Mouse (Mus musculus) limb, embryonic 14.5 days (tissue): Measurements from ENCODE around the gene Gkn2. TPM values are rescaled to one million over a fixed set of nuclear protein-coding genes. Genes with fewer than 3 reads are reported as not detected.

Source experiments
- ATAC-seq: fragments of 200-750 bp; cut with Nextera tagmentation; 2 replicates; pipeline ENCODE4 v1.8.0; 2017; ENCODE audit warnings: low read depth, moderate number of reproducible peaks, moderate TSS enrichment; ENCODE audit not compliant: low FRiP score
- DNase-seq: peaks from one replicate; pipeline ENCODE4 v3.0.0-alpha.2; 2015; ENCODE audit warnings: low spot score
- H3K27ac ChIP-seq: fragments of 300-500 bp; sonication (generic); replicated peaks from 2 replicates; pipeline ENCODE4 v1.5.1; 2014; ENCODE audit warnings: low read depth, mild to moderate bottlenecking, low read length, moderate library complexity, mixed read lengths
- H3K27me3 ChIP-seq: fragments of 300-500 bp; sonication (generic); 2 replicates; pipeline ENCODE4 v1.6.1; 2014; ENCODE audit warnings: low read length, mixed read lengths; ENCODE audit not compliant: control insufficient read depth, insufficient read depth
- H3K36me3 ChIP-seq: fragments of 300-500 bp; sonication (generic); 2 replicates; pipeline ENCODE4 v1.6.1; 2014; ENCODE audit warnings: mild to moderate bottlenecking, low read length, moderate library complexity, mixed read lengths; ENCODE audit not compliant: control insufficient read depth, insufficient read depth
- H3K4me1 ChIP-seq: fragments of 300-500 bp; sonication (generic); 2 replicates; pipeline ENCODE4 v1.6.1; 2014; ENCODE audit warnings: antibody characterized with exemption, low read length, mixed read lengths; ENCODE audit not compliant: control insufficient read depth, insufficient read depth
- H3K4me2 ChIP-seq: fragments of 300-500 bp; sonication (generic); replicated peaks from 2 replicates; pipeline ENCODE4 v1.6.1; 2014; ENCODE audit warnings: low read depth, mild to moderate bottlenecking, low read length, moderate library complexity; ENCODE audit not compliant: severe bottlenecking
- H3K4me3 ChIP-seq: fragments of 300-500 bp; sonication (generic); replicated peaks from 2 replicates; pipeline ENCODE4 v1.5.1; 2014; ENCODE audit warnings: low read length
- H3K9ac ChIP-seq: fragments of 300-500 bp; sonication (generic); 2 replicates; pipeline ENCODE4 v1.6.1; 2014; ENCODE audit warnings: mild to moderate bottlenecking, low read depth, low read length, moderate library complexity; ENCODE audit not compliant: severe bottlenecking
- H3K9me3 ChIP-seq: fragments of 300-500 bp; sonication (generic); 2 replicates; pipeline ENCODE4 v1.6.1; 2016; ENCODE audit warnings: low read length; ENCODE audit not compliant: control insufficient read depth
- POLR2A ChIP-seq: fragments of 200-500 bp; IDR thresholded peaks from 2 replicates; pipeline ENCODE4 v1.8.0; 2012; ENCODE audit warnings: inconsistent platforms, mild to moderate bottlenecking, moderate library complexity, borderline replicate concordance; ENCODE audit not compliant: insufficient read depth, insufficient read length; ENCODE audit errors: extremely low read depth
- WGBS: fragments of 180-500 bp; shearing (Covaris S2); extraction: QIAGEN DNeasy Blood & Tissue Kit; methylation state at CpG from one replicate; pipeline ENCODE4 v1.1.7; 2014; 5-methylcytosine and 5-hydroxymethylcytosine counted together
- polyA plus RNA-seq, 2 experiments: library from polyadenylated mRNA; depleted of rRNA in 1 of 2; stranded (reverse) in 1 of 2; unstranded in 1 of 2; fragments of >200 nt; fragmentation: Nextera tagmentation in 1 of 2; extraction: Ambion mirVana in 1 of 2; gene quantifications; 2 replicates each; pipeline versions ENCODE4 v1.2.1 to v1.2.3; 2012 to 2014

Gkn2 gene
- polyA plus RNA-seq, 2 experiments, result 0.35 TPM; not detected in 1

GRCm38 (mm10) chr6:87369223-87369622, 3.9 kb upstream of the Gkn2 start:
- H3K4me3 ChIP-seq, result no peak overlapping the region
- no peaks in the 10 kb centered on the region for H3K27me3 ChIP-seq
- whole genome bisulfite sequencing, result 89% methylated on average over 5 of the region's 5 CpGs
- no peak for TF ChIP-seq POLR2A
- ATAC-seq (no peak), DNase-seq (no peak)
- no peaks in the 10 kb centered on the region for H3K4me1 ChIP-seq
- no peaks in the 10 kb centered on the region for H3K36me3 ChIP-seq
- H3K9me3 ChIP-seq, result no peaks in the 10 kb centered on the region
- no peak overlapping the region for H3K4me2 ChIP-seq
- no peak overlapping the region for H3K27ac ChIP-seq
- no peak overlapping the region for H3K9ac ChIP-seq

- no peak; the same call in 1 of the 2 replicates for ATAC-seq
- Histone ChIP-seq H3K36me3 (no peaks in the 10 kb centered on the region), H3K4me3 (peak overlapping the region; percentile 31), H3K27me3 (no peaks in the 10 kb centered on the region), H3K9me3 (no peaks in the 10 kb centered on the region), H3K4me2 (peak overlapping the region; percentile 50), H3K4me1 (peaks cover 9% of the 10 kb centered on the region; the same call in 1 of the 2 replicates), H3K27ac (no peak overlapping the region), H3K9ac (0 out of 2 replicates have a peak overlapping the region, but pooled peaks have one; percentile 9)
- DNase-seq, result no peak
- TF ChIP-seq POLR2A, result no peak
- WGBS, result 13% methylated on average over 24 of the region's 24 CpGs
Observed at GRCm38 (mm10) chr6:87383926-87384691, 11.0 kb downstream of the Gkn2 start.

GRCm38 (mm10) chr6:87384761-87385160, 11.6 kb downstream of the Gkn2 start:
- Histone ChIP-seq H3K27me3 (no peaks in the 10 kb centered on the region), H3K4me3 (peak overlapping the region; percentile 31; the same call in 1 of the 2 replicates), H3K36me3 (no peaks in the 10 kb centered on the region), H3K9ac (no peak overlapping the region), H3K4me2 (peak overlapping the region; percentile 50; the same call in 1 of the 2 replicates), H3K27ac (no peak overlapping the region), H3K4me1 (peaks cover 9% of the 10 kb centered on the region; the same call in 1 of the 2 replicates), H3K9me3 (no peaks in the 10 kb centered on the region)
- DNase-seq (peak; percentile 31), ATAC-seq (no peak)
- 37% methylated on average over 5 of the region's 6 CpGs for WGBS
- TF ChIP-seq POLR2A, result no peak

- Histone ChIP-seq H3K4me3 (no peak overlapping the region), H3K4me1 (peaks cover 9% of the 10 kb centered on the region; the same call in 1 of the 2 replicates), H3K36me3 (no peaks in the 10 kb centered on the region), H3K27ac (no peak overlapping the region), H3K27me3 (no peaks in the 10 kb centered on the region), H3K4me2 (no peak overlapping the region), H3K9ac (no peak overlapping the region), H3K9me3 (no peaks in the 10 kb centered on the region)
- WGBS, result 15% methylated on average over 7 of the region's 7 CpGs
- DNase-seq (peak; percentile 93), ATAC-seq (no peak)
- no peak for TF ChIP-seq POLR2A
Observed at GRCm38 (mm10) chr6:87386203-87386602, 13.0 kb downstream of the Gkn2 start.

- WGBS, result 79% methylated on average over 10 of the region's 10 CpGs
- H3K27me3 ChIP-seq, result no peaks in the 10 kb centered on the region
- TF ChIP-seq POLR2A, result no peak
- no peaks in the 10 kb centered on the region for H3K36me3 ChIP-seq
- H3K4me2 ChIP-seq, result no peak overlapping the region
- peaks cover 9% of the 10 kb centered on the region; the same call in 1 of the 2 replicates for H3K4me1 ChIP-seq
- DNase-seq (no peak), ATAC-seq (no peak)
- H3K9me3 ChIP-seq, result no peaks in the 10 kb centered on the region
- no peak overlapping the region for H3K9ac ChIP-seq
- no peak overlapping the region for H3K27ac ChIP-seq
- no peak overlapping the region for H3K4me3 ChIP-seq
Observed at GRCm38 (mm10) chr6:87386681-87387080, 13.5 kb downstream of the Gkn2 start.

GRCm38 (mm10) chr6:87388877-87389276, 15.7 kb downstream of the Gkn2 start, which contains the start of gene Gkn3:
TSS of gene Gkn3 (minus strand) at chr6:87388935.
- Histone ChIP-seq H3K4me2 (no peak within 1 kb of the TSS), H3K27me3 (no peaks in the 10 kb centered on the region), H3K4me1 (peaks cover 9% of the 10 kb centered on the region; the same call in 1 of the 2 replicates), H3K4me3 (no peak within 1 kb of the TSS), H3K36me3 (no peaks in the 10 kb centered on the region), H3K9ac (no peak within 1 kb of the TSS), H3K9me3 (no peaks in the 10 kb centered on the region), H3K27ac (no peak within 1 kb of the TSS)
- ATAC-seq, result no peak
- DNase-seq, result no peak
- WGBS, result 67% methylated on average over 7 of the region's 7 CpGs
- TF ChIP-seq POLR2A, result no peak
